11 mouse cellular contexts compared by ENCODE assay signal in genomic region chr6:127888581-127888980, GRCm38 (mm10). TPM values are rescaled to one million over a fixed set of nuclear protein-coding genes. Genes with fewer than 3 reads are reported as not detected.
DNase-seq lines count a peak whose midpoint lies in the region; ATAC-seq lines count a peak whose summit lies in the region.
"Had no signal": no experiment of that assay in that cellular context is flagged by ENCODE, and none has a peak within 500 bp of the region (broad histone marks: within the 10 kb centered on the region; RNA-seq: fewer than 3 reads in every experiment).

No protein-coding gene starts in this region.

- WGBS in heart, embryonic 13.5 days = 79% methylated on average over 3 of the region's 3 CpGs
- 46% methylated on average over 3 of the region's 3 CpGs for WGBS in embryonic facial prominence, embryonic 13.5 days
- WGBS in hindbrain, embryonic 16.5 days = 66% methylated on average over 3 of the region's 3 CpGs
- 73% methylated on average over 3 of the region's 3 CpGs for WGBS in midbrain, embryonic 16.5 days

- intact Hi-C loops in heart, postnatal 25 days (cut with DNase I) = loop anchor here (5.0 kb wide), 1 partner anchor 34 kb away; no protein-coding TSS in a partner anchor

- H3K36me3 ChIP-seq in heart, embryonic 13.5 days = no peaks in the 10 kb centered on the region
- H3K36me3 ChIP-seq in embryonic facial prominence, embryonic 13.5 days = 0 out of 2 replicates have a peak, but pooled peaks cover 7% of the 10 kb centered on the region
- H3K36me3 ChIP-seq in hindbrain, embryonic 16.5 days (ENCODE audit: control insufficient read depth, insufficient read depth, low read length) = no peaks in the 10 kb centered on the region
- no peaks in the 10 kb centered on the region for H3K36me3 ChIP-seq in midbrain, embryonic 16.5 days (ENCODE audit: control insufficient read depth, insufficient read depth, low read length)

- peak overlapping the region; percentile 58; the same call in 1 of the 2 replicates for H3K4me3 ChIP-seq in heart, embryonic 13.5 days
- peak overlapping the region; percentile 62 for H3K4me3 ChIP-seq in embryonic facial prominence, embryonic 13.5 days
- no peak overlapping the region for H3K4me3 ChIP-seq in hindbrain, embryonic 16.5 days (ENCODE audit: low read length)
- no peak overlapping the region for H3K4me3 ChIP-seq in midbrain, embryonic 16.5 days (ENCODE audit: low read depth, low read length)
- H3K4me3 ChIP-seq: myocyte had no signal

- DNase-seq in heart, postnatal 25 days (ENCODE audit: low spot score) = no peak
- DNase-seq in frontal cortex, postnatal 36 days (ENCODE audit: low spot score in 2 of 2) = no peak
- DNase-seq in layer of hippocampus, postnatal 14 days (ENCODE audit: low spot score in 2 of 2) = no peak
- DNase-seq in right cerebral cortex, postnatal 10 days (ENCODE audit: low spot score in 2 of 2) = no peak
- DNase-seq: spleen, adult 18-20 months had no signal

- H3K9me3 ChIP-seq in heart, embryonic 13.5 days = no peaks in the 10 kb centered on the region
- H3K9me3 ChIP-seq in embryonic facial prominence, embryonic 13.5 days = no peaks in the 10 kb centered on the region
- H3K9me3 ChIP-seq in hindbrain, embryonic 16.5 days (ENCODE audit: control insufficient read depth, low read length) = no peaks in the 10 kb centered on the region
- no peaks in the 10 kb centered on the region for H3K9me3 ChIP-seq in midbrain, embryonic 16.5 days (replicated peaks; ENCODE audit: control insufficient read depth, low read length, poor library complexity, severe bottlenecking)

- ATAC-seq in heart, embryonic 13.5 days (ENCODE audit: extremely low read depth, insufficient number of reproducible peaks, low FRiP score, low TSS enrichment) = no peak
- no peak for ATAC-seq in embryonic facial prominence, embryonic 13.5 days (ENCODE audit: insufficient number of reproducible peaks, insufficient read depth, low FRiP score, low TSS enrichment, low read depth)
- no peak for ATAC-seq in hindbrain, embryonic 16.5 days
- ATAC-seq in midbrain, embryonic 16.5 days = no peak

- H3K27ac ChIP-seq in heart, embryonic 13.5 days (replicated peaks) = no peak overlapping the region
- peak overlapping the region; percentile 89 for H3K27ac ChIP-seq in embryonic facial prominence, embryonic 13.5 days
- H3K27ac ChIP-seq in hindbrain, embryonic 16.5 days (ENCODE audit: low read depth, low read length) = peak overlapping the region; percentile 5; the same call in 1 of the 2 replicates
- no peak overlapping the region for H3K27ac ChIP-seq in midbrain, embryonic 16.5 days (ENCODE audit: low read length)

- H3K27me3 ChIP-seq in heart, embryonic 13.5 days (replicated peaks) = peaks cover 19% of the 10 kb centered on the region; the same call in 1 of the 2 replicates
- H3K27me3 ChIP-seq in embryonic facial prominence, embryonic 13.5 days = no peaks in the 10 kb centered on the region
- H3K27me3 ChIP-seq in hindbrain, embryonic 16.5 days (replicated peaks; ENCODE audit: control insufficient read depth, insufficient read depth, low read length) = no peaks in the 10 kb centered on the region; the same call in 1 of the 2 replicates
- no peaks in the 10 kb centered on the region; the same call in 1 of the 2 replicates for H3K27me3 ChIP-seq in midbrain, embryonic 16.5 days (ENCODE audit: control insufficient read depth, insufficient read depth, low read depth, low read length)

- peaks cover 25% of the 10 kb centered on the region for H3K4me1 ChIP-seq in heart, embryonic 13.5 days
- H3K4me1 ChIP-seq in embryonic facial prominence, embryonic 13.5 days = peaks cover 38% of the 10 kb centered on the region
- peaks cover 24% of the 10 kb centered on the region for H3K4me1 ChIP-seq in hindbrain, embryonic 16.5 days (ENCODE audit: control insufficient read depth, insufficient read depth, low read depth, low read length)
- H3K4me1 ChIP-seq in midbrain, embryonic 16.5 days (ENCODE audit: control insufficient read depth, insufficient read depth, low read length) = peaks cover 14% of the 10 kb centered on the region

- no peak overlapping the region for H3K9ac ChIP-seq in heart, embryonic 13.5 days
- H3K9ac ChIP-seq in embryonic facial prominence, embryonic 13.5 days = peak overlapping the region; percentile 89
- H3K9ac ChIP-seq in hindbrain, embryonic 16.5 days (ENCODE audit: low read depth, low read length) = peak overlapping the region; percentile 17; the same call in 1 of the 2 replicates
- H3K9ac ChIP-seq in midbrain, embryonic 16.5 days (ENCODE audit: low read depth, low read length) = no peak overlapping the region

- H3K4me2 ChIP-seq in heart, embryonic 13.5 days = peak overlapping the region; percentile 95
- peak overlapping the region; percentile 81 for H3K4me2 ChIP-seq in embryonic facial prominence, embryonic 13.5 days
- H3K4me2 ChIP-seq in hindbrain, embryonic 16.5 days (ENCODE audit: low read length) = peak overlapping the region; percentile 90
- peak overlapping the region; percentile 90 for H3K4me2 ChIP-seq in midbrain, embryonic 16.5 days (ENCODE audit: low read length)

RNA-seq across cellular contexts. Expression of gene Tspan11, which starts 1.2 kb away (rescaled TPM):
- 2.0 and 3.3 TPM in 2 replicates for polyA plus RNA-seq in heart, embryonic 13.5 days (2015; fragmentation: Nextera tagmentation; extraction: Ambion mirVana)
- 1 to 10 TPM; 1.1 to 2.3 TPM for total RNA-seq in heart, postnatal 25 days (2021)
- polyA plus RNA-seq in embryonic facial prominence, embryonic 13.5 days (2015; fragmentation: Nextera tagmentation; extraction: Ambion mirVana) = 30.3 and 35.0 TPM in 2 replicates
- polyA plus RNA-seq in hindbrain, embryonic 16.5 days (2015; fragmentation: Nextera tagmentation; extraction: Ambion mirVana) = 3.2 and 4.2 TPM in 2 replicates
- 5.5 and 5.7 TPM in 2 replicates for polyA plus RNA-seq in midbrain, embryonic 16.5 days (2015; fragmentation: Nextera tagmentation; extraction: Ambion mirVana)
- 1 to 10 TPM; 2.8 to 4.7 TPM for total RNA-seq in layer of hippocampus, postnatal 14 days (2021)
- polyA plus RNA-seq: liver, adult 2 months had no signal

Comparison
In these comparisons a context has a peak if more than half of its experiments do, and no peak if none do; other contexts are left out.
1. H3K27ac ChIP-seq: peak in embryonic facial prominence, embryonic 13.5 days (single experiment) and hindbrain, embryonic 16.5 days (single experiment); none in heart, embryonic 13.5 days (single experiment) and midbrain, embryonic 16.5 days (single experiment).
2. H3K4me3 ChIP-seq: peak in heart, embryonic 13.5 days (single experiment) and embryonic facial prominence, embryonic 13.5 days (single experiment); none in hindbrain, embryonic 16.5 days (single experiment) and midbrain, embryonic 16.5 days (single experiment).
3. H3K9ac ChIP-seq: peak in embryonic facial prominence, embryonic 13.5 days (single experiment) and hindbrain, embryonic 16.5 days (single experiment); none in heart, embryonic 13.5 days (single experiment) and midbrain, embryonic 16.5 days (single experiment).
4. Peak in every context shown above with its lines, with median percentiles within 50 percentile points of each other: H3K4me2 ChIP-seq.